Mouse (Mus musculus) hindbrain, embryonic 16.5 days (tissue): ENCODE results near the gene Tmem44. TPM values are rescaled to one million over a fixed set of nuclear protein-coding genes. Genes with fewer than 3 reads are reported as not detected.
A peak's percentile ranks its signal among the peaks of the same experiment; 100 is the strongest.

Experiments
- ATAC-seq: fragments of 200-750 bp; cut with Nextera tagmentation; 2 replicates; pipeline ENCODE4 v1.8.0; 2017; ENCODE audit warnings: moderate TSS enrichment, moderate library complexity
- H3K27ac ChIP-seq: fragments of 300-500 bp; sonication (generic); 2 replicates; pipeline ENCODE4 v1.5.1; 2014; ENCODE audit warnings: low read depth, mild to moderate bottlenecking, control low read depth, low read length, moderate library complexity
- H3K27me3 ChIP-seq: fragments of 300-500 bp; sonication (generic); replicated peaks from 2 replicates; pipeline ENCODE4 v1.6.1; 2014; ENCODE audit warnings: low read length; ENCODE audit not compliant: control insufficient read depth, insufficient read depth
- H3K36me3 ChIP-seq: fragments of 300-500 bp; sonication (generic); 2 replicates; pipeline ENCODE4 v1.6.1; 2014; ENCODE audit warnings: mild to moderate bottlenecking, low read length, moderate library complexity, mixed read lengths; ENCODE audit not compliant: control insufficient read depth, insufficient read depth
- H3K4me1 ChIP-seq: fragments of 300-500 bp; sonication (generic); 2 replicates; pipeline ENCODE4 v1.6.1; 2014; ENCODE audit warnings: low read depth, low read length; ENCODE audit not compliant: control insufficient read depth, insufficient read depth
- H3K4me2 ChIP-seq: fragments of 300-500 bp; sonication (generic); 2 replicates; pipeline ENCODE4 v1.6.1; 2014; ENCODE audit warnings: mild to moderate bottlenecking, low read length, control low read depth, moderate library complexity
- H3K4me3 ChIP-seq: fragments of 300-500 bp; sonication (generic); 2 replicates; pipeline ENCODE4 v1.5.1; 2014; ENCODE audit warnings: mild to moderate bottlenecking, low read length, control low read depth, moderate library complexity
- H3K9ac ChIP-seq: fragments of 300-500 bp; sonication (generic); 2 replicates; pipeline ENCODE4 v1.6.1; 2014; ENCODE audit warnings: low read depth, mild to moderate bottlenecking, control low read depth, low read length, moderate library complexity
- H3K9me3 ChIP-seq: fragments of 300-500 bp; sonication (generic); 2 replicates; pipeline ENCODE4 v1.6.1; 2014; ENCODE audit warnings: mild to moderate bottlenecking, low read length, moderate library complexity; ENCODE audit not compliant: control insufficient read depth
- WGBS: fragments of 180-500 bp; shearing (Covaris S2); extraction: QIAGEN DNeasy Blood & Tissue Kit; methylation state at CpG from one replicate; pipeline ENCODE4 v1.1.7; 2014; 5-methylcytosine and 5-hydroxymethylcytosine counted together
- polyA plus RNA-seq: library from polyadenylated mRNA; unstranded; fragments of >200 nt; fragmentation: Nextera tagmentation; extraction: Ambion mirVana; gene quantifications from 2 replicates; pipeline ENCODE4 v1.2.1, GENCODE M21; 2015

The Tmem44 gene
- polyA plus RNA-seq, 1 experiment from 2014 or later: 67.5 TPM

- Histone ChIP-seq H3K27ac (no peak overlapping the region), H3K4me1 (no peaks in the 10 kb centered on the region), H3K27me3 (no peaks in the 10 kb centered on the region), H3K4me3 (no peak overlapping the region), H3K9ac (no peak overlapping the region), H3K4me2 (no peak overlapping the region), H3K9me3 (peaks cover 2% of the 10 kb centered on the region; the same call in 1 of the 2 replicates), H3K36me3 (peaks cover 37% of the 10 kb centered on the region)
- 96% methylated on average over 4 of the region's 4 CpGs for WGBS
- no peak for ATAC-seq
These were observed 10.0 kb upstream of the Tmem44 start for GRCm38 (mm10) chr16:30560601-30561000.

GRCm38 (mm10) chr16:30559312-30559992 is 8.8 kb upstream of the Tmem44 start:
- Histone ChIP-seq H3K36me3 (peaks cover 29% of the 10 kb centered on the region), H3K9me3 (peaks cover 10% of the 10 kb centered on the region), H3K4me3 (no peak overlapping the region), H3K9ac (no peak overlapping the region), H3K27ac (no peak overlapping the region), H3K4me1 (no peaks in the 10 kb centered on the region), H3K4me2 (no peak overlapping the region), H3K27me3 (no peaks in the 10 kb centered on the region)
- no peak for ATAC-seq
- 98% methylated on average over 5 of the region's 5 CpGs for WGBS

DNA sequence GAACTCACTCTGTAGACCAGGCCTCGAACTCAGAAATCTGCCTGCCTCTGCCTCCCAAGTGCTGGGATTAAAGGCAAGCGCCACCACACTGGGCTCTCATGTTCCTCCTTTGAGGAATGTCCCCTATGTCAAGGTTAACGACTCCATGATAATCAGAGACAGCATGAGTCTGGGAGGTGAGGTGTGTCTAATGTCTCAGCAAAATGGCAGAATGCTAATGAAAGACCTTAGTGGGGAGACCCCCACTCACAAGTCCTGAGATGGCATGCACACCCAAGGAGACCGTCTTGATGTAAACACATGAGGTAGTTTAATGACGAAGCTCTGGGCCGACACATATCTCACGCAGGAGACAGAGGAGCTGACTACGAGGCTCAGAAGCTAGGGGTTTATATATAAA is 3.5 kb upstream of the Tmem44 start:
- 95% methylated on average over 8 of the region's 8 CpGs for WGBS
- ATAC-seq: no peak
- Histone ChIP-seq H3K4me3 (no peak overlapping the region), H3K4me2 (no peak overlapping the region), H3K9me3 (peaks cover 10% of the 10 kb centered on the region), H3K4me1 (peaks cover 10% of the 10 kb centered on the region), H3K27ac (no peak overlapping the region), H3K9ac (no peak overlapping the region), H3K27me3 (no peaks in the 10 kb centered on the region), H3K36me3 (peaks cover 6% of the 10 kb centered on the region)

GRCm38 (mm10) chr16:30552621-30553338 is 2.1 kb upstream of the Tmem44 start:
- Histone ChIP-seq H3K4me1 (peaks cover 18% of the 10 kb centered on the region), H3K9me3 (peaks cover 10% of the 10 kb centered on the region), H3K4me3 (no peak overlapping the region), H3K27me3 (no peaks in the 10 kb centered on the region), H3K36me3 (peaks cover 2% of the 10 kb centered on the region), H3K9ac (no peak overlapping the region), H3K4me2 (no peak overlapping the region), H3K27ac (peak overlapping the region; percentile 71)
- peak; percentile 75 for ATAC-seq
- WGBS: 20% methylated on average over 11 of the region's 11 CpGs

DNA sequence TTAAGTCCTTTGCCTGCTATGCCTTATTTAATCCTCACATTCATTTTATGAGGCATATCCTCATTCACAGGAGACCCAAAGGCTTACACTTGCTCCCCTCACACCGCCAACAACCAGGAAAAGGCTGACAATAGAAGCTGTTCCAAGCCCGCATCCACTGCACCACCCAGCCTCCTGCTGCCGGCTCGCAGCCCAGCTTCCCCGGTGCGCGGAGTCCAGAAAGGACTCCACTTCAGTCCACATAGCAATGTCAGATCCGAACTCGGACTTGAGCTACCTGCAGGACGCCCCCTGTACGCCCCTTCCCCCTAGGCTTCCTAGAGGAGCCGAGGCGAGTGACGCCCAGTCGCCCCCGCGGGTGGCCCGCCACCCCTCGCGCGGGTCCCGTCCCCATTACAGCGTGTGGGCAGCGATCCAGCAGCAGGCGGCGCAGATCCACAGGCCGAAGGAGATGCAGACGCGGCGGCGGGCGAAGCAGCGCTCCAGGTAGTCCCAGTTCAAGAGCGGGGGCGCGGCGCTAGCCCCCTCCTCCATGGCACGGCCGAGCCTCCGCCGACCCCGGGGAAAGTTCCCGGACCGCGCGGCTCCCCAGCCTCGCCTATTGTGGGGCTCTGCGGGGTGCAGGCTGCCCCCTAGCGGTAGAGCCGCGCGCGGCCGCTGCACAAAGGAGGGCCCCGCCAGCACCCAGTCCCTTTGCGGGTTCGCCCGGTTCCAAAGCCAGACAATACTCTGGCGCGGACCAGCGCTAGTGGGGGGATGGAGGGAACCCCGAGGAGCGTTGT is 485 bp downstream of the Tmem44 start:
- Histone ChIP-seq H3K27me3 (no peaks in the 10 kb centered on the region), H3K27ac (peak overlapping the region; percentile 90), H3K4me1 (peaks cover 18% of the 10 kb centered on the region), H3K4me2 (peak overlapping the region; percentile 80), H3K36me3 (peaks cover 3% of the 10 kb centered on the region; the same call in 1 of the 2 replicates), H3K4me3 (peak overlapping the region; percentile 79), H3K9me3 (peaks cover 4% of the 10 kb centered on the region), H3K9ac (peak overlapping the region; percentile 84)
- ATAC-seq: peak; percentile 90
- under 1% methylated on average over 48 of the region's 63 CpGs for WGBS

DNA sequence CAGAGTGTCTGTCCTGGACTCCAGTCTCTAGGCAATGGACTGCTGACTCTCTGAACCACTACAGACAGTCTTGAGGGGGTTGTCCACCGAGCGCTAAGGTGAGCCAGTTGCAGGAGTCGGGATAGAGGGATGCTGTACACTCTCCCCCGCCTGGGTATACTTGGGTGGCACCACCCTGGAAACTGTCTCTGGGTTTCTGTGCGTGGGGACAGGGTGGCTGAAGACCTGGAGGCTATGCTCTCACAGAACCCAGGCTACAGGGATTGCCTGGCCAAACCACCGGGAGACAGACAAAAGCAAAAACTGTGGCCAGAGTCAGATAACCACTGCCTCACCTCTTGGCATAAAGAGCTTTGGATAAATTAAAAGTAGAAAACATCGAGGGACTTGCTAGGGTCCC is 1.1 kb downstream of the Tmem44 start:
- Histone ChIP-seq H3K9ac (peak overlapping the region; percentile 84), H3K27ac (peak overlapping the region; percentile 90; the same call in 1 of the 2 replicates), H3K9me3 (no peaks in the 10 kb centered on the region), H3K27me3 (no peaks in the 10 kb centered on the region), H3K36me3 (peaks cover 5% of the 10 kb centered on the region; the same call in 1 of the 2 replicates), H3K4me1 (peaks cover 18% of the 10 kb centered on the region), H3K4me2 (peak overlapping the region; percentile 80), H3K4me3 (peak overlapping the region; percentile 79)
- 71% methylated on average over 7 of the region's 7 CpGs for WGBS
- ATAC-seq: no peak

DNA sequence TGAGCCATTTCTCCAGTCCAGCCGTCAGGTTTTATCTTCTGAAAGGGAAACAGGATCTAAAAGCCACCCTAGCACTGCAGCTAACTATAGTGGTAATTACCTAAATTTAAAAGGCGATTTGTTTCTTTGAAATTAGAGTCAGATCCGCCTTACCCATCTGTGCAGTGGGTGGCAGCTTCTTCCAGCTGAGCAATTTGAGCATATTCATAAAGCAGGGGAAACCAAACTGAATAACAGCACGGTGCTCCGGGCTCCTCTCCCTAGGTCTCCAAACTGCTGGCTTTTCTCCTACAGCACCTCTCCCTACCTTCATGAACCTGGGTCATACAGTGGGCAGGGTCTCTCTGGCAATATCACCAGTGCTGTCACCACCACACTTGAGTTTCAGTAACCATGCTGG is 2.4 kb downstream of the Tmem44 start:
- Histone ChIP-seq H3K27me3 (no peaks in the 10 kb centered on the region), H3K4me3 (peak overlapping the region; percentile 79; the same call in 1 of the 2 replicates), H3K4me2 (peak overlapping the region; percentile 80), H3K36me3 (peaks cover 8% of the 10 kb centered on the region; the same call in 1 of the 2 replicates), H3K4me1 (peaks cover 18% of the 10 kb centered on the region), H3K27ac (no peak overlapping the region), H3K9ac (no peak overlapping the region), H3K9me3 (no peaks in the 10 kb centered on the region)
- ATAC-seq: no peak
- WGBS: 85% methylated on average over 5 of the region's 5 CpGs

DNA sequence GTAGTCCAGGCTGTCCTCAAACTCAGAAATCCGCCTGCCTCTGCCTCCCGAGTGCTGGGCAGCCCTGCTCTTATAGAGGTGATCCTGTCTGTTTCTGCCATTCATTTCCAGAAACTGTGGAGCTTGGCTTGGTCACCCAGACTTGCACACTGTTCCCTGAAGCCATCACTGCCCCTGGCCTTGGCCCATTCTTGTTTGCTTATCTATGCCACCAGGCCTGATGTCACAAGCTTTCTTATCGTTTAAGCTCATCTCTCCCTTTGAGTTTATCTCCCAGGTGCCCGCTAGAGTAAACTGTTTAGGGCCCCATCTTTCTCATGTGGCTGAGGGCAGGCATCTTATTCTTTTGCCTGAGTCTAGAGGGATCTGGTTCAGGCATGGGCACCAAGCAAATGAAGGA is 5.9 kb downstream of the Tmem44 start:
- Histone ChIP-seq H3K27me3 (no peaks in the 10 kb centered on the region), H3K9ac (no peak overlapping the region), H3K4me3 (no peak overlapping the region), H3K4me2 (no peak overlapping the region), H3K4me1 (peaks cover 12% of the 10 kb centered on the region), H3K9me3 (no peaks in the 10 kb centered on the region), H3K27ac (no peak overlapping the region), H3K36me3 (peaks cover 12% of the 10 kb centered on the region; the same call in 1 of the 2 replicates)
- 95% methylated on average over 4 of the region's 4 CpGs for WGBS
- ATAC-seq: no peak

- H3K4me2 ChIP-seq: no peak overlapping the region
- H3K4me1 ChIP-seq: peaks cover under 1% of the 10 kb centered on the region; the same call in 1 of the 2 replicates
- H3K9me3 ChIP-seq: no peaks in the 10 kb centered on the region
- no peak overlapping the region for H3K27ac ChIP-seq
- H3K27me3 ChIP-seq: no peaks in the 10 kb centered on the region
- no peak overlapping the region for H3K9ac ChIP-seq
- 88% methylated on average over 9 of the region's 9 CpGs for WGBS
- no peak overlapping the region for H3K4me3 ChIP-seq
- ATAC-seq: no peak
- H3K36me3 ChIP-seq: peaks cover 15% of the 10 kb centered on the region
These were observed 7.3 kb downstream of the Tmem44 start for GRCm38 (mm10) chr16:30543386-30543785.
